Mouse (Mus musculus): ENCODE data around the gene Ggt5. TPM values are rescaled to one million over a fixed set of nuclear protein-coding genes. Genes with fewer than 3 reads are reported as not detected.

Ggt5 gene
- total RNA-seq, 1 experiment = 0.36 TPM

- H3K9me3 ChIP-seq (ENCODE audit: control insufficient read depth, insufficient read depth, low read depth, low read length) = no peaks in the 10 kb centered on the region
- no peak overlapping the region for H3K4me3 ChIP-seq (ENCODE audit: insufficient read depth in 1 of 2, low read depth in 1 of 2, low read length in 2 of 2, poor library complexity in 1 of 2, severe bottlenecking in 1 of 2)
- no peak overlapping the region for H3K27ac ChIP-seq (ENCODE audit: insufficient read depth, low read depth, low read length, poor library complexity, severe bottlenecking)
- DNase-seq (ENCODE audit: low read depth, low spot score) = no peak
- H3K36me3 ChIP-seq (ENCODE audit: control insufficient read depth, insufficient read depth, low read length, poor library complexity, severe bottlenecking) = no peaks in the 10 kb centered on the region
- H3K4me1 ChIP-seq (ENCODE audit: control insufficient read depth in 2 of 2, insufficient read depth in 2 of 2, low read length in 2 of 2, poor library complexity in 1 of 2) = peaks cover 0 to 2% of the 10 kb centered on the region in 2 experiments; a peak in 2 of 4 replicates
- TF ChIP-seq ZC3H11A (IDR thresholded peaks at IDR 0.05; ENCODE audit: borderline replicate concordance, low read depth, low read length) (no peak), MAFK (IDR thresholded peaks at IDR 0.05; ENCODE audit: insufficient read depth, low read depth, low read length) (no peak), ZNF384 (IDR thresholded peaks at IDR 0.05; ENCODE audit: low read depth, low read length) (no peak), CHD2 (IDR thresholded peaks at IDR 0.05; ENCODE audit: low read depth, low read length) (no peak), HCFC1 (IDR thresholded peaks at IDR 0.05; ENCODE audit: borderline replicate concordance, insufficient read depth, low read length) (no peak)
- no peak overlapping the region for H3K9ac ChIP-seq (ENCODE audit: insufficient read depth, low read depth, low read length, poor library complexity, severe bottlenecking)
- in situ Hi-C loops (cut with MboI; ENCODE audit: low sequenced_read_pairs in 2 of 2, unreplicated experiment in 2 of 2) = no loop called here
Observed at GRCm38 (mm10) chr10:75571937-75572336, 17.2 kb upstream of the Ggt5 start.

DNA sequence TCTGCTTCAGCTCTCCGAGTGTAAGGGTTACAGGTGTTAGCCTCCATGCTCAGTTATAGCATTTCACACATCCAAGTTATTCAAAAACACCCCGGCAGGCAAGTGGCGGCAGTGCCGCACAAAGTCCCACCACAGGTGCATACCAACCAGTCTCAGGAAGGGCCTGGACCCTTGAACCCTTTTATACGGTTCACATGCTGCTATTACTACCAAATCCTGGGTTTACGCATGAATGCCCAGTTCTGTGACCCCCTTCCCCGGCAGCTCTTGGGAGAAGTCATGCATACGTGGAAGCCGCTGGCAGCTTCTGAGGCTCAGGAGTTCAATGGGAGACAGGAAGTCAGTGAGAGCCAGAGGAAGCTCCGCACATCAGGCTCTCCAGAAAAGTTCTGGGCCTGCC lies 16.0 kb upstream of the Ggt5 start:
- in situ Hi-C loops (cut with MboI; ENCODE audit: low sequenced_read_pairs in 2 of 2, unreplicated experiment in 2 of 2) = no loop called here
- Histone ChIP-seq H3K9me3 (ENCODE audit: control insufficient read depth, insufficient read depth, low read depth, low read length) (no peaks in the 10 kb centered on the region), H3K27ac (ENCODE audit: insufficient read depth, low read depth, low read length, poor library complexity, severe bottlenecking) (no peak overlapping the region), H3K4me1 (ENCODE audit: control insufficient read depth in 2 of 2, insufficient read depth in 2 of 2, low read length in 2 of 2, poor library complexity in 1 of 2) (peaks cover 0 to 2% of the 10 kb centered on the region in 2 experiments; a peak in 2 of 4 replicates), H3K36me3 (ENCODE audit: control insufficient read depth, insufficient read depth, low read length, poor library complexity, severe bottlenecking) (no peaks in the 10 kb centered on the region), H3K4me3 (ENCODE audit: insufficient read depth in 1 of 2, low read depth in 1 of 2, low read length in 2 of 2, poor library complexity in 1 of 2, severe bottlenecking in 1 of 2) (no peak overlapping the region), H3K9ac (ENCODE audit: insufficient read depth, low read depth, low read length, poor library complexity, severe bottlenecking) (no peak overlapping the region)
- DNase-seq (ENCODE audit: low read depth, low spot score) = no peak
- TF ChIP-seq CHD2 (IDR thresholded peaks at IDR 0.05; ENCODE audit: low read depth, low read length) (no peak), HCFC1 (IDR thresholded peaks at IDR 0.05; ENCODE audit: borderline replicate concordance, insufficient read depth, low read length) (no peak), MAFK (IDR thresholded peaks at IDR 0.05; ENCODE audit: insufficient read depth, low read depth, low read length) (no peak)

- H3K27ac ChIP-seq (ENCODE audit: insufficient read depth, low read depth, low read length, poor library complexity, severe bottlenecking) = no peak overlapping the region
- H3K4me1 ChIP-seq (ENCODE audit: control insufficient read depth in 2 of 2, insufficient read depth in 2 of 2, low read length in 2 of 2, poor library complexity in 1 of 2) = peaks cover 0 to 2% of the 10 kb centered on the region in 2 experiments; a peak in 1 of 4 replicates
- peaks cover 4% of the 10 kb centered on the region; the same call in 1 of the 2 replicates for H3K36me3 ChIP-seq (ENCODE audit: control insufficient read depth, insufficient read depth, low read length, poor library complexity, severe bottlenecking)
- in situ Hi-C loops (cut with MboI; ENCODE audit: low sequenced_read_pairs in 2 of 2, unreplicated experiment in 2 of 2) = no loop called here
- DNase-seq (ENCODE audit: low read depth, low spot score) = no peak
- H3K4me3 ChIP-seq (ENCODE audit: insufficient read depth in 1 of 2, low read depth in 1 of 2, low read length in 2 of 2, poor library complexity in 1 of 2, severe bottlenecking in 1 of 2) = no peak overlapping the region
- H3K9me3 ChIP-seq (ENCODE audit: control insufficient read depth, insufficient read depth, low read depth, low read length) = no peaks in the 10 kb centered on the region
- TF ChIP-seq MAFK (IDR thresholded peaks at IDR 0.05; ENCODE audit: insufficient read depth, low read depth, low read length) (no peak), ZC3H11A (IDR thresholded peaks at IDR 0.05; ENCODE audit: borderline replicate concordance, low read depth, low read length) (no peak), HCFC1 (IDR thresholded peaks at IDR 0.05; ENCODE audit: borderline replicate concordance, insufficient read depth, low read length) (no peak), ZNF384 (IDR thresholded peaks at IDR 0.05; ENCODE audit: low read depth, low read length) (no peak), CHD2 (IDR thresholded peaks at IDR 0.05; ENCODE audit: low read depth, low read length) (no peak)
- no peak overlapping the region for H3K9ac ChIP-seq (ENCODE audit: insufficient read depth, low read depth, low read length, poor library complexity, severe bottlenecking)
Observed at GRCm38 (mm10) chr10:75573965-75574364, 15.2 kb upstream of the Ggt5 start.

DNA sequence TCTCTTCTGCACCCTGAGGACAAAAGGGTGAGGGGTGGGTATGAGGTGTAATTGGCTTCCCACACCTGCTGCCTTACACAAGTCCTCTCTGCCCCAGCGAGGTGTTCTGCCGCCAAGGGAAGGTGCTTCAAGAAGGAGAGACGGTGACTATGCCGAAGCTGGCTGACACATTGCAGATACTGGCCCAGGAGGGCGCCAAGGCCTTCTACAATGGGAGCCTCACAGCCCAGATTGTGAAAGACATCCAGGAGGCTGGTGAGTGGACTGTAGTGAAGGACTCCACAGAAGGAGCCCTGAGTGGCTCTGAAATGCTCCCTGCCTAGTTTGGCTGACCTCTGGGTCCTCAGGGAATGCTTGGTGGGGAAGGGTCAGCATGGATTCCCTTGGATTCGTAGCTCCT lies 10.0 kb upstream of the Ggt5 start:
- no peaks in the 10 kb centered on the region for H3K4me1 ChIP-seq (ENCODE audit: control insufficient read depth in 2 of 2, insufficient read depth in 2 of 2, low read length in 2 of 2, poor library complexity in 1 of 2)
- H3K36me3 ChIP-seq (ENCODE audit: control insufficient read depth, insufficient read depth, low read length, poor library complexity, severe bottlenecking) = peaks cover 4% of the 10 kb centered on the region; the same call in 1 of the 2 replicates
- no peaks in the 10 kb centered on the region for H3K9me3 ChIP-seq (ENCODE audit: control insufficient read depth, insufficient read depth, low read depth, low read length)
- in situ Hi-C loops (cut with MboI; ENCODE audit: low sequenced_read_pairs in 2 of 2, unreplicated experiment in 2 of 2) = loop anchor here in 1 of 2 experiments (25.0 kb wide), 1 partner anchor 383 kb away; the partner anchor contains the start of gene Gm5134
- DNase-seq (ENCODE audit: low read depth, low spot score) = no peak
- H3K9ac ChIP-seq (ENCODE audit: insufficient read depth, low read depth, low read length, poor library complexity, severe bottlenecking) = no peak overlapping the region
- H3K27ac ChIP-seq (ENCODE audit: insufficient read depth, low read depth, low read length, poor library complexity, severe bottlenecking) = no peak overlapping the region
- no peak overlapping the region for H3K4me3 ChIP-seq (ENCODE audit: insufficient read depth in 1 of 2, low read depth in 1 of 2, low read length in 2 of 2, poor library complexity in 1 of 2, severe bottlenecking in 1 of 2)
- TF ChIP-seq ZC3H11A (IDR thresholded peaks at IDR 0.05; ENCODE audit: borderline replicate concordance, low read depth, low read length) (no peak), ZNF384 (IDR thresholded peaks at IDR 0.05; ENCODE audit: low read depth, low read length) (no peak), CHD2 (IDR thresholded peaks at IDR 0.05; ENCODE audit: low read depth, low read length) (no peak), MAFK (IDR thresholded peaks at IDR 0.05; ENCODE audit: insufficient read depth, low read depth, low read length) (no peak), HCFC1 (IDR thresholded peaks at IDR 0.05; ENCODE audit: borderline replicate concordance, insufficient read depth, low read length) (no peak)

Data from ES-E14 (cell line).